Comparison of ENCODE assay signal across 12 mouse cellular contexts in genomic region chr14:59646826-59647697, GRCm38 (mm10). TPM values are rescaled to one million over a fixed set of nuclear protein-coding genes. Genes with fewer than 3 reads are reported as not detected.
A peak's percentile ranks its signal among the peaks of the same experiment; 100 is the strongest.
DNase-seq lines count a peak whose midpoint lies in the region; ATAC-seq and TF ChIP-seq lines count a peak whose summit lies in the region.
"Had no signal": no experiment of that assay in that cellular context is flagged by ENCODE, and none has a peak within 500 bp of the region (broad histone marks: within the 10 kb centered on the region; RNA-seq: fewer than 3 reads in every experiment).

No protein-coding gene starts in this region.

- no peak for ATAC-seq in intestine, postnatal 0 days
- ATAC-seq in midbrain, embryonic 15.5 days (replicated peaks) = no peak

- peak; percentile 21 for DNase-seq in heart, postnatal 4 days
- no peak for DNase-seq in heart, postnatal 10 days
- DNase-seq in ovary, adult 18-20 months (ENCODE audit: low spot score) = peak; percentile 37
- DNase-seq in ovary, postnatal 14 days (ENCODE audit: low spot score) = no peak
- DNase-seq in right cerebral cortex, adult 18-20 months = no peak
- DNase-seq: cerebellum, postnatal 14 days; thymus, postnatal 4 days had no signal

- no peak overlapping the region for H3K9ac ChIP-seq in intestine, postnatal 0 days (ENCODE audit: low read depth, low read length)
- no peak overlapping the region for H3K9ac ChIP-seq in midbrain, embryonic 15.5 days

- WGBS in intestine, postnatal 0 days = 61% methylated on average over 16 of the region's 16 CpGs
- 77% methylated on average over 16 of the region's 16 CpGs for WGBS in midbrain, embryonic 15.5 days

- no peak for TF ChIP-seq POLR2A in testis, adult 2 months (IDR thresholded peaks at IDR 0.05; ENCODE audit: control insufficient read depth, low read depth, low read length)

- H3K4me2 ChIP-seq in intestine, postnatal 0 days (replicated peaks; ENCODE audit: low read depth) = no peak overlapping the region
- H3K4me2 ChIP-seq in midbrain, embryonic 15.5 days = no peak overlapping the region

- H3K27ac ChIP-seq in intestine, postnatal 0 days (ENCODE audit: low read depth, low read length) = no peak overlapping the region
- no peak overlapping the region for H3K27ac ChIP-seq in testis, adult 2 months (ENCODE audit: control insufficient read depth, insufficient read depth, low read depth, low read length)
- H3K27ac ChIP-seq in midbrain, embryonic 15.5 days = no peak overlapping the region
- H3K27ac ChIP-seq: macrophage had no signal

- H3K4me3 ChIP-seq in intestine, postnatal 0 days (ENCODE audit: low read depth, low read length) = no peak overlapping the region
- H3K4me3 ChIP-seq in testis, adult 2 months (ENCODE audit: control insufficient read depth, low read depth, low read length) = no peak overlapping the region
- no peak overlapping the region for H3K4me3 ChIP-seq in midbrain, embryonic 15.5 days

- no peaks in the 10 kb centered on the region for H3K9me3 ChIP-seq in intestine, postnatal 0 days (ENCODE audit: control insufficient read depth)
- no peaks in the 10 kb centered on the region for H3K9me3 ChIP-seq in midbrain, embryonic 15.5 days

- intact Hi-C loops in heart, postnatal 10 days (cut with DNase I) = no loop called here

- no peaks in the 10 kb centered on the region for H3K4me1 ChIP-seq in intestine, postnatal 0 days (replicated peaks; ENCODE audit: control insufficient read depth, insufficient read depth, low read length)
- H3K4me1 ChIP-seq in testis, adult 2 months (ENCODE audit: control insufficient read depth, insufficient read depth, low read length) = peaks cover 4% of the 10 kb centered on the region; the same call in 1 of the 2 replicates
- H3K4me1 ChIP-seq in midbrain, embryonic 15.5 days = peaks cover 2% of the 10 kb centered on the region; the same call in 1 of the 2 replicates

- no peaks in the 10 kb centered on the region for H3K36me3 ChIP-seq in intestine, postnatal 0 days (ENCODE audit: control insufficient read depth, insufficient read depth)
- no peaks in the 10 kb centered on the region for H3K36me3 ChIP-seq in testis, adult 2 months (ENCODE audit: control insufficient read depth, insufficient read depth, low read length)
- no peaks in the 10 kb centered on the region for H3K36me3 ChIP-seq in midbrain, embryonic 15.5 days (replicated peaks)

- no peaks in the 10 kb centered on the region for H3K27me3 ChIP-seq in intestine, postnatal 0 days (replicated peaks; ENCODE audit: control insufficient read depth, insufficient read depth, low read length)
- no peaks in the 10 kb centered on the region for H3K27me3 ChIP-seq in testis, adult 2 months (ENCODE audit: control insufficient read depth, insufficient read depth, low read length)
- H3K27me3 ChIP-seq in midbrain, embryonic 15.5 days (replicated peaks) = no peaks in the 10 kb centered on the region
- H3K27me3 ChIP-seq: CH12.LX had no signal

- peak; percentile 31; the same call in 1 of the 2 replicates for TF ChIP-seq CTCF in intestine, postnatal 0 days (IDR thresholded peaks at IDR 0.05; ENCODE audit: low read depth)
- TF ChIP-seq CTCF in testis, adult 2 months (IDR thresholded peaks at IDR 0.05; ENCODE audit: control insufficient read depth, insufficient read depth, insufficient replicate concordance, low read depth, low read length) = peak; percentile 14; the same call in 1 of the 2 replicates

RNA-seq across cellular contexts. Expression of gene Shisa2, which starts 22.0 kb away (rescaled TPM):
- 1 to 10 TPM; 2.4 TPM for total RNA-seq in heart, postnatal 4 days (2021)
- total RNA-seq in heart, postnatal 10 days (2021) = 1 to 10 TPM; 1.0 to 1.3 TPM
- polyA plus RNA-seq in intestine, postnatal 0 days (2015; fragmentation: Nextera tagmentation; extraction: Ambion mirVana) = 4.6 and 4.8 TPM in 2 replicates
- 1.9 and 2.0 TPM in 2 replicates for polyA plus RNA-seq in testis, adult 2 months (2012; rRNA removed)
- 5.0 and 6.2 TPM in 2 replicates for polyA plus RNA-seq in midbrain, embryonic 15.5 days (2015; fragmentation: Nextera tagmentation; extraction: Ambion mirVana)
- polyA plus RNA-seq: macrophage had no signal

RNA-seq across cellular contexts. Expression of gene Cdadc1, which starts 49.3 kb away (rescaled TPM):
- total RNA-seq in heart, postnatal 4 days (2021) = 10 to 100 TPM; 28.8 to 30.0 TPM
- 10 to 100 TPM; 37.5 to 38.9 TPM for total RNA-seq in heart, postnatal 10 days (2021)
- 22.3 and 24.3 TPM in 2 replicates for polyA plus RNA-seq in intestine, postnatal 0 days (2015; fragmentation: Nextera tagmentation; extraction: Ambion mirVana)
- 5.8 and 8.7 TPM in 2 replicates for polyA plus RNA-seq in testis, adult 2 months (2012; rRNA removed)
- polyA plus RNA-seq in midbrain, embryonic 15.5 days (2015; fragmentation: Nextera tagmentation; extraction: Ambion mirVana) = 36.7 and 37.1 TPM in 2 replicates

Comparison
In these comparisons a context has a peak if more than half of its experiments do, and no peak if none do; other contexts are left out.
1. DNase-seq: peak in heart, postnatal 4 days (single experiment) and ovary, adult 18-20 months (single experiment); none in heart, postnatal 10 days (0 of 2), ovary, postnatal 14 days (single experiment) and right cerebral cortex, adult 18-20 months (single experiment).